Mouse (Mus musculus) T-helper 17 cell (primary cell): Measurements from ENCODE around the gene C8a.

Source experiments
- in situ Hi-C, 2 experiments: fragments of 300-600 bp; cut with MboI, MseI; formaldehyde crosslinking; loops; 1 replicate in 1 of 2; 2 replicates in 1 of 2; pipeline ENCODE4 v1.15.1; 2025; ENCODE audit warnings: high pct_unique_total_duplicates in 2 of 2

Gene C8a

DNA sequence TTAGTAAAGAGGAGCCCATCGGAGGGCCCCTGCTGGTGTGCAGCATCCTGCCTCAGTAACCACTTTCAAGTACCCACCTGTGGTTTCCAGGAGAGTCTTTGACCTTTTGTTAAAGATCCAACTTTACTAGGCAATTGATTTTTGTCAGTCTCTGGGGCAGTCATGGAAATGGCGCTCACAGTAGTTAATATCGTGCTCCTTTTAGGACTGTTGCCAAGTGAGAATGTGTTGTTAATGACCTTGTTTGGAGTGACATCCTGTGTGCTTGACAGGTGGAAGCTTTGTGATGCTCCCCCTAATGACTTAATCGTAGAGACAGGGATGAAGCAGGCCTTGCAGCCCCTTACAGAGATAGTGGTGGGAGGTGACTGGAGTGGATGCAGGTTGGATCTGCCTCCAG is 105.9 kb downstream of the C8a start:
- in situ Hi-C loops = no loop called here

DNA sequence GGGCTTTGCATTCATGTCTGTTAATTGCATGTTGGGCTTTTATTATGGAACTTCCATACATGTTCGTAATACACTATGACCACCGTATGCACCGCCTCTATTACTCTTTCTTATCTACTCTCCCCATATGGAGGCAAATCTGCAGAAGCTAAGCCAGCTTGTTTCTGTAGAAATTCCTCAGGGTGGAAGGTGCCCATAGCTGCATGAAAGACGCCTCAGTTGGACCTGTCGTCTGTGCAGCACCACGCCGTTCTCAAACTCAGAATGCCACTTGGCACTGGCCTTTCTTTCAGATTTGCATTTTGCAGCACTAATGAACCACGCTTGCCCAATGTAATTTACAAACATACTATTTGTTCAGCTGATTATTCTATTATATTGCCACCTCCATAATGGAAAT is 106.6 kb downstream of the C8a start:
- in situ Hi-C loops = no loop called here

DNA sequence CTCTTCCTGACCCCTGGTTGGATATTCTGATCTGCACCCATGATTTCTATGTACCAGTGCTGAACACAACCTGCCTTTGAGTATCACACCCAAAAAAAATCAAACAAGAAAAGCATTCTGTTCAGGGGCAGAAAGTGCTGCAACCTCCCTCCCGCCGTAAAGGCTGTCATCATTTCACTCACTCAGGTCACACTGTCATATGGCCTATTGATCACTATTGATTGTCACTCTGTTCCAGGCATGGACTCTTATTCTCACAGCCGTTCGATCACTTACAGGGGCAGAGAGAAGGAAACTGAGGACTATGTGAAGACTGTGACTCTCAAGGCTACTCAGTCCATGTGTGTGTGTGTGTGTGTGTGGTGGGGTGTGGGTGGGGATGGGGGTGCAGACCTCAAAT is 108.0 kb downstream of the C8a start:
- in situ Hi-C loops = no loop called here

DNA sequence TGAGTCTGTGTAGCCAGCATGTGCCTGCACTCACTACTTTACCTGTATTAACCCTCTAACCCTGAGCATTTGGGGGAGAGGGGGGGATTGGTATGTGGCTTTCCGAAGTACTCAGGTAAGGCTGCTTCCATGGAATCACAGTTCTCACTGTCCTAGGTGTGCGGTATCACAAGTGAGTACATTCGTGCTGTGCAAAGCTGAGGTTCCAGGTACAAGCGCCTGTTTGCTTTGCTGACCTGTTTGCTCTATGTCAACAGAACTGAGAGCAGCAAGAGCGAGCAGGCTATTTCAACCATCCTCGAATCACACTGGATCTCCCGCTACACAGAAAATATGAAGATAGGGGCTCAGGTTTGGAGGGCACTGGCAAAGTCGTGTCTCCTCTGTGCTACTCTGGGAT is 110.1 kb downstream of the C8a start, which contains the start of gene C8b:
Gene C8b, plus strand, starts transcription at position 253 of the 400 bp plus-strand sequence.
- in situ Hi-C loops = no loop called here
